Mouse (Mus musculus) testis, adult 2 months (tissue): Measurements from ENCODE around the gene Siah2.

ENCODE experiments used
- CTCF ChIP-seq: fragments of 200-500 bp; IDR thresholded peaks from 2 replicates; pipeline ENCODE4 v1.5.1; 2012; ENCODE audit warnings: low read depth, mild to moderate bottlenecking, inconsistent platforms, low read length, moderate library complexity; ENCODE audit not compliant: control insufficient read depth, insufficient read depth, insufficient replicate concordance
- POLR2A ChIP-seq: fragments of 200-500 bp; IDR thresholded peaks from 2 replicates; pipeline ENCODE4 v1.6.1; 2012; ENCODE audit warnings: low read depth, mild to moderate bottlenecking, inconsistent platforms, low read length, moderate library complexity; ENCODE audit not compliant: control insufficient read depth

DNA sequence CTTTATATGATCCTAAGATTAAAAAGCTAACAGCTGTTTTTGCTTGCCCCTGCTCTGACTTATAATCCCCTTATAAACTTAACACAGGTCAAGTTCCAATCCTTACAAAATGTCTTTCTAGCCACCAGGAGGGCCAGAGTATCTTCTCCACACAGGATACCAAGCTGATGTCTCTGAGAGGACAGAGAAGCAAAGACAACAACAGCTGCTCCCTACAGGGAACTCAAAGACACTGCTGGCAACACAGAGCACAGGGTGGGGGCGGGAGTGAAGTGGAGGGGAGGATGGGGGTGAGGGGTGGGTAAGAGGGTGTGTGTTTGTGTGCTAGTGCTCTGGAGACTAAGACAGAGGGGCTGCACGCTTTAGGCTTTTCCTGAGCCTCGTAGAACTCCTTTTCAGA lies 14.6 kb downstream of the Siah2 start:
- TF ChIP-seq POLR2A, result no peak
- TF ChIP-seq CTCF, result no peak
